Mouse (Mus musculus): Measurements from ENCODE around the gene Cacnb2. TPM values are rescaled to one million over a fixed set of nuclear protein-coding genes. Genes with fewer than 3 reads are reported as not detected.

The Cacnb2 gene
- polyA plus RNA-seq, 1 experiment from 2014 or later: 1.1 TPM

GRCm38 (mm10) chr2:14639877-14640276 is 37.0 kb downstream of the Cacnb2 start:
- no peaks in the 10 kb centered on the region for H3K36me3 ChIP-seq (ENCODE audit: control insufficient read depth, insufficient read depth, low read length)
- no peaks in the 10 kb centered on the region for H3K4me1 ChIP-seq (ENCODE audit: control insufficient read depth, insufficient read depth, low read length)
- 86% methylated on average over 6 of the region's 6 CpGs for WGBS
- no peak for DNase-seq (ENCODE audit: low spot score, missing footprints)
- no peak for ATAC-seq (ENCODE audit: low FRiP score)
- H3K27ac ChIP-seq (ENCODE audit: low read depth, low read length): no peak overlapping the region
- H3K27me3 ChIP-seq (ENCODE audit: control insufficient read depth, insufficient read depth, low read length): no peaks in the 10 kb centered on the region
- H3K4me2 ChIP-seq: no peak overlapping the region
- H3K9me3 ChIP-seq (ENCODE audit: control insufficient read depth, low read length): no peaks in the 10 kb centered on the region
- no peak overlapping the region for H3K4me3 ChIP-seq (ENCODE audit: low read depth, low read length)
- no peak overlapping the region for H3K9ac ChIP-seq (ENCODE audit: low read length)

GRCm38 (mm10) chr2:14641040-14641439 is 38.2 kb downstream of the Cacnb2 start:
- Histone ChIP-seq H3K9me3 (ENCODE audit: control insufficient read depth, low read length) (no peaks in the 10 kb centered on the region), H3K9ac (ENCODE audit: low read length) (no peak overlapping the region), H3K27me3 (ENCODE audit: control insufficient read depth, insufficient read depth, low read length) (no peaks in the 10 kb centered on the region), H3K4me2 (no peak overlapping the region), H3K36me3 (ENCODE audit: control insufficient read depth, insufficient read depth, low read length) (no peaks in the 10 kb centered on the region), H3K27ac (ENCODE audit: low read depth, low read length) (no peak overlapping the region), H3K4me1 (ENCODE audit: control insufficient read depth, insufficient read depth, low read length) (no peaks in the 10 kb centered on the region), H3K4me3 (ENCODE audit: low read depth, low read length) (no peak overlapping the region)
- no peak for DNase-seq (ENCODE audit: low spot score, missing footprints)
- 92% methylated on average over 2 of the region's 2 CpGs for WGBS
- ATAC-seq (ENCODE audit: low FRiP score): no peak

DNA sequence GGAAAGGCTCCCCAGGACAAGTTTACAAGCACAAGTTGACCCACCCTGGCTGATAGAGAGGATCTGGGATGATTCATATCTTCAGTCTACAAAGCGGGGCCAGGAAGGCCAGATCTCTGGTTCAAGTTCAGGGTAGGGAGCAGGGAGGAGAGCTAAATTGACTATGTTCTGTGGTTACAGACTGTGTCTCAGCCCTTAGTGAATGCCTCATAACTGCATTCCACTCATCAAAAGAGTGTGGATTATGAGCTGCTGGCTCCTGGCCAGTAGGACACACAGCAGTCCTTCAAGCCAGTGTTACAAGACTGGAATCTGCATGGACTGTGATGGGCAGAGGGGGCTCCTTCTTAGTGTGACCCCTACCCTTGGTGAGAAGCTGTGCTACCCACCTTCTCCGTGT is 48.4 kb downstream of the Cacnb2 start:
- Histone ChIP-seq H3K9ac (ENCODE audit: low read length) (no peak overlapping the region), H3K36me3 (ENCODE audit: control insufficient read depth, insufficient read depth, low read length) (no peaks in the 10 kb centered on the region), H3K4me2 (no peak overlapping the region), H3K27ac (ENCODE audit: low read depth, low read length) (no peak overlapping the region), H3K27me3 (ENCODE audit: control insufficient read depth, insufficient read depth, low read length) (no peaks in the 10 kb centered on the region), H3K9me3 (ENCODE audit: control insufficient read depth, low read length) (no peaks in the 10 kb centered on the region), H3K4me1 (ENCODE audit: control insufficient read depth, insufficient read depth, low read length) (peaks cover 2% of the 10 kb centered on the region; the same call in 1 of the 2 replicates), H3K4me3 (ENCODE audit: low read depth, low read length) (no peak overlapping the region)
- WGBS: 81% methylated on average over 2 of the region's 2 CpGs
- ATAC-seq (ENCODE audit: low FRiP score) (no peak), DNase-seq (ENCODE audit: low spot score, missing footprints) (no peak)

DNA sequence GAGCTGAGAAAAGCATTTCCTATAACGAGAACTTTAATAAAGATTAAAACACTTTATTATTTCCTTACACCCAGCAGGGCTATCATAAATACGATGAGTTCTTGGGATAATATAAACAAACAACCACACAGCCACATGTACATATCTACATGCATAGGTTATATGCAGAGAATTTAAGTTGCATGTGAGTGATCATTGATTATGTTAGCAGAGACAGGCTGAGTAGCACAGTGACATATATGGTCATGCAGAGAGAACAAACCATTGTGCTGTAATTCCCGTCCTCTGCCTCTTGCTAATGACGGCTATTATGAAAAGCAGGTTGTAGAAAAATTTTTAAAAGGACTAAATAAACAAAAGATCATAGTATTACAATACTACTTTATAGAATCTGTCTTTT is 53.8 kb downstream of the Cacnb2 start:
- no peaks in the 10 kb centered on the region for H3K9me3 ChIP-seq (ENCODE audit: control insufficient read depth, low read length)
- no peaks in the 10 kb centered on the region for H3K36me3 ChIP-seq (ENCODE audit: control insufficient read depth, insufficient read depth, low read length)
- H3K4me2 ChIP-seq: no peak overlapping the region
- 73% methylated on average over 4 of the region's 4 CpGs for WGBS
- peaks cover 8% of the 10 kb centered on the region; the same call in 1 of the 2 replicates for H3K4me1 ChIP-seq (ENCODE audit: control insufficient read depth, insufficient read depth, low read length)
- no peak overlapping the region for H3K27ac ChIP-seq (ENCODE audit: low read depth, low read length)
- ATAC-seq (ENCODE audit: low FRiP score) (peak; percentile 54; the same call in 1 of the 2 replicates), DNase-seq (ENCODE audit: low spot score, missing footprints) (no peak)
- no peak overlapping the region for H3K9ac ChIP-seq (ENCODE audit: low read length)
- no peaks in the 10 kb centered on the region for H3K27me3 ChIP-seq (ENCODE audit: control insufficient read depth, insufficient read depth, low read length)
- no peak overlapping the region for H3K4me3 ChIP-seq (ENCODE audit: low read depth, low read length)

- Histone ChIP-seq H3K4me1 (ENCODE audit: control insufficient read depth, insufficient read depth, low read length) (peaks cover 8% of the 10 kb centered on the region; the same call in 1 of the 2 replicates), H3K27ac (ENCODE audit: low read depth, low read length) (no peak overlapping the region), H3K4me2 (no peak overlapping the region), H3K9ac (ENCODE audit: low read length) (no peak overlapping the region), H3K27me3 (ENCODE audit: control insufficient read depth, insufficient read depth, low read length) (no peaks in the 10 kb centered on the region), H3K36me3 (ENCODE audit: control insufficient read depth, insufficient read depth, low read length) (no peaks in the 10 kb centered on the region), H3K4me3 (ENCODE audit: low read depth, low read length) (no peak overlapping the region), H3K9me3 (ENCODE audit: control insufficient read depth, low read length) (no peaks in the 10 kb centered on the region)
- 49% methylated on average over 3 of the region's 3 CpGs for WGBS
- DNase-seq (ENCODE audit: low spot score, missing footprints): no peak
- peak; percentile 66; the same call in 1 of the 2 replicates for ATAC-seq (ENCODE audit: low FRiP score)
These were observed 54.4 kb downstream of the Cacnb2 start for GRCm38 (mm10) chr2:14657205-14657844.

DNA sequence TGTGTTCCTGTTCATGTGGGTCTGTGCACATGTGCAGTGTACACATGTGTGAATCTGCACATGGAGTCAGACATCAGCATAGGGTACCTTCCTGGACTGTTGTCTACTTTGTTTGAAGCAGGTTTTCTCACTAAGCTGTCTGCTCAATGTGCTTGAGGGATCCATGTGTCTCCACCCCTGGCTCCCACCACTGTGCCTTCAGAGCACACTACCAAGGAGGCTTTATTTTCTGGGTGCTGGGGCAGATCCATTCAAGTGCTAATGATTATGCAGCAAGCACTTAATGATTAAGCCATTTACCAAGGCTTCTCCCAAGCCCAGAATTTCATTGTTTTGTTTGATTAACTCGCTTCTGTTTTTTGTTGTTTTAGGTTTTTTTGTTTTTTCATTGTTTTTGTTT is 62.3 kb downstream of the Cacnb2 start:
- Histone ChIP-seq H3K27me3 (ENCODE audit: control insufficient read depth, insufficient read depth, low read length) (no peaks in the 10 kb centered on the region), H3K4me2 (no peak overlapping the region), H3K4me3 (ENCODE audit: low read depth, low read length) (no peak overlapping the region), H3K9me3 (ENCODE audit: control insufficient read depth, low read length) (no peaks in the 10 kb centered on the region), H3K36me3 (ENCODE audit: control insufficient read depth, insufficient read depth, low read length) (no peaks in the 10 kb centered on the region), H3K27ac (ENCODE audit: low read depth, low read length) (no peak overlapping the region), H3K9ac (ENCODE audit: low read length) (no peak overlapping the region), H3K4me1 (ENCODE audit: control insufficient read depth, insufficient read depth, low read length) (no peaks in the 10 kb centered on the region)
- 9% methylated on average over 1 of the region's 1 CpGs for WGBS
- DNase-seq (ENCODE audit: low spot score, missing footprints): no peak
- ATAC-seq (ENCODE audit: low FRiP score): peak; percentile 27; the same call in 1 of the 2 replicates

- Histone ChIP-seq H3K4me3 (ENCODE audit: low read depth, low read length) (no peak overlapping the region), H3K36me3 (ENCODE audit: control insufficient read depth, insufficient read depth, low read length) (no peaks in the 10 kb centered on the region), H3K4me2 (no peak overlapping the region), H3K9me3 (ENCODE audit: control insufficient read depth, low read length) (no peaks in the 10 kb centered on the region), H3K27ac (ENCODE audit: low read depth, low read length) (no peak overlapping the region), H3K4me1 (ENCODE audit: control insufficient read depth, insufficient read depth, low read length) (no peaks in the 10 kb centered on the region), H3K9ac (ENCODE audit: low read length) (no peak overlapping the region), H3K27me3 (ENCODE audit: control insufficient read depth, insufficient read depth, low read length) (no peaks in the 10 kb centered on the region)
- DNase-seq (ENCODE audit: low spot score, missing footprints) (no peak), ATAC-seq (ENCODE audit: low FRiP score) (no peak)
- WGBS: 95% methylated on average over 8 of the region's 8 CpGs
These were observed 69.2 kb downstream of the Cacnb2 start for GRCm38 (mm10) chr2:14672117-14672516.

DNA sequence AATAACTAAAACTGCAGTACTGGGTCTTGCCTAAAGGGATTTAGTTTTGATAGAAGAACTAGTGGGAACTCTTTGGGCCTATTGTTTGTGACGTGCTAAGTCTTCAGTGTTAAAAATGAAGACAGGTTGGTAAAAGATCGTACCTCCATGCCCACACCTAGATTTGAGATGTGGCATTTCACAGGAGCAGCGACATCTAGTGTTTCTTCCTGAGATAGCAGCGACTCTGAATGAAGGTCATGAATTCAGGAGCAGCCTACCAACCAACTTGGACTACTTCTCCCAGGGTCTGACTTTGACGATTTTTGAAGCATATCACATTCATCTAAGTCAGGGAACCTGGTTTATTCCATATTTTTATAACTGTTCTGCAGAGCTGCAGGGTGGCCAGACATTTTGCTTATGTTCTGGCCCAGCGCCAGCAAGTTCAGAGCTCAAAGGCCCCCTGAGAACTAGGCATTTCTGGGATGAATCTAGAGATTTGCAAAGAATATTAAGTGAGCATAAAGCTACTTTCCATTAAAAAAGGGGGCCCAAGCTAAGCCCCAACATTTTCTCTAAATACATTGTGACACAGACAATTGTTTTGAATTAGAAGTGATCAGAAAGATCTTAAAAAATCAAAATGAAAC is 74.1 kb downstream of the Cacnb2 start:
- Histone ChIP-seq H3K9ac (ENCODE audit: low read length) (no peak overlapping the region), H3K27me3 (ENCODE audit: control insufficient read depth, insufficient read depth, low read length) (no peaks in the 10 kb centered on the region), H3K4me3 (ENCODE audit: low read depth, low read length) (no peak overlapping the region), H3K9me3 (ENCODE audit: control insufficient read depth, low read length) (no peaks in the 10 kb centered on the region), H3K4me1 (ENCODE audit: control insufficient read depth, insufficient read depth, low read length) (no peaks in the 10 kb centered on the region), H3K27ac (ENCODE audit: low read depth, low read length) (no peak overlapping the region), H3K36me3 (ENCODE audit: control insufficient read depth, insufficient read depth, low read length) (no peaks in the 10 kb centered on the region), H3K4me2 (no peak overlapping the region)
- WGBS: 25% methylated on average over 6 of the region's 6 CpGs
- ATAC-seq (ENCODE audit: low FRiP score): peak; percentile 44
- DNase-seq (ENCODE audit: low spot score, missing footprints): peak; percentile 95

GRCm38 (mm10) chr2:14684231-14684630 is 81.3 kb downstream of the Cacnb2 start:
- ATAC-seq (ENCODE audit: low FRiP score): no peak

More at GRCm38 (mm10) chr2:14684231-14684630, 81.3 kb downstream of the Cacnb2 start:
- no peaks in the 10 kb centered on the region for H3K4me1 ChIP-seq (ENCODE audit: control insufficient read depth, insufficient read depth, low read length)
- no peaks in the 10 kb centered on the region for H3K36me3 ChIP-seq (ENCODE audit: control insufficient read depth, insufficient read depth, low read length)
- H3K4me3 ChIP-seq (ENCODE audit: low read depth, low read length): no peak overlapping the region
- no peaks in the 10 kb centered on the region for H3K27me3 ChIP-seq (ENCODE audit: control insufficient read depth, insufficient read depth, low read length)
- no peak overlapping the region for H3K27ac ChIP-seq (ENCODE audit: low read depth, low read length)
- DNase-seq (ENCODE audit: low spot score, missing footprints): no peak
- no peaks in the 10 kb centered on the region for H3K9me3 ChIP-seq (ENCODE audit: control insufficient read depth, low read length)
- no peak overlapping the region for H3K4me2 ChIP-seq
- no peak overlapping the region for H3K9ac ChIP-seq (ENCODE audit: low read length)

Measured in midbrain, embryonic 11.5 days (tissue).